Mouse (Mus musculus) yolk sac, embryonic 10.5 days (tissue): ENCODE measurements around the gene Akt1.

Experiments used
- DNase-seq: peaks from one replicate; pipeline ENCODE4 v3.0.0-alpha.2; 2017; ENCODE audit warnings: low spot score

Gene Akt1

DNA sequence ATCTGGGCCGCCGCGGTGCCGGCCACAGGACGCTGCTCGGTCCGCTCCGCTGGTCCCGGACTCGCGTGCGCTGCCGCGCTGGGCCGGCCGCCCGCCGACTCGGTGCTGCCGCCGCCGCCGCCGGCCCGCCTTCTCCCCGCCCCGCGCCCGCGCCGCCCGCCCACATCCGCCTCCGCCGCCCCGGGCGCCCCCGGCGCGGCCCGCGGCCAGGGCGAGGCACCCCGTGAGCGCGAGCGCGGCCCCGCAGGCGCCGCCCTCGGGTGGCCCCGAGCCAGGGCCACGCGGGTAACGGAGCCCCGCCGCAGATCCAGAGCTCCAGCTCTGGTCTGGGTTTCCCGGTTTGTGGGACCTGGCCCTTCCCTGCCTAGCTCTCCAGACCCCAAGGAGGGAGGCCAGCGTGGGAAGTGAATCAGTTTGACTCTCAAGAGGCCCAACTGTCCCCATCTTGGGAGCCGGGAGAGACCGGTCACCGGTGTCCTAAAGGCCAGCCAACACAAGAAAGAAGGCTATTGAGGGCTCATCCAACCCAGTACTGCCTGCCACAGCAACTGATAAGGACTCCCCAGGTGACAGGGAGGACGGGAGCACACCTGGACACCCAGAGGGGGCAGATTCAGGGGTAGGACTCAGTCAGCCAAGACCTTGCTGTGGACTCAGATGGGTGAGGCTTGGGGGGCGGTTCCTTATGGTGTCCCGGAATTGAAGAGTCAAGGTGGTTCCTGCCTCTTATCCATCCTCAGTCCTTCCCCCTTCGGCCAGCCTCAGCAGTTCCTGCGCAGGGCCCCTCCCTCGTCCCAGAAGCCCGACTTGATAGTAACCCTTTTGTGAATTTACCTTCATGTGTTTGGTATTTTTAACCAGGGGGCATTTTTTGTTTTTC lies at the start of gene Akt1:
Akt1 (minus strand) TSS at position 753 of the 880 bp plus-strand sequence.
- peak; percentile 86 for DNase-seq

DNA sequence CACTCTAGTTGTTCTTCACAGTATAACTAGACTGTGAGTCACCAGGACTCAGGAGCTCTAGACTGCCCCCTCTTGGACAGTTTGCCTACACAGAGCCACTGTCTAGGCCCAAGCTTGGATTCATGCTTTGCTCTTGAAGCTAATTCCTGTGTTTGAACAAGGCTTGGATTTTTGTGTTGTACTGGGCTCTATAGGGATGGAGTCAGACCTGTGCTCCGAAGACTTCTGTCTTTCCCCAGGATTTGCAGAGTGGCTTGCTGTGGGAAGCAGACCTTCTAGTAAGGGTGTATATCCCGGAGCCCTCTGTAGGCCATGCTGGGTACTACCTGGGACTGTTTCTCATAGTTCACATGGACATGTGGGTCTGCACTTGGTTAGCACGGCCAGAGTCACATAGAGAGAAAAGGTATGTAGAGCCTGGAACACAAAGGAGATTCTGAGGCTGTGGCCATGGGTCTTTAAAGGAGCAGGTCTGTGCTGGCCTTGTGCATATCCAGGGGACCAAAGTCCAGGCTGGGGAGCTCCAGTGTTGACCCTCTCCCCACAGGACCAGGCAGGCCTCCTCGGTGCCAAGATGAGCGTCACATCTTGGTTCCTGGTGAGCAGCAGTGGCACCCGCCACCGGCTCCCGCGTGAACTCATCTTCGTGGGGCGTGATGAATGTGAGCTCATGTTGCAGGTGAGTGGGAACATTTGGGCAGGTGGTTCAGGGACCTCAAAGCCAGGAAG lies 49.6 kb upstream of the Akt1 start:
- DNase-seq: peak; percentile 63

DNA sequence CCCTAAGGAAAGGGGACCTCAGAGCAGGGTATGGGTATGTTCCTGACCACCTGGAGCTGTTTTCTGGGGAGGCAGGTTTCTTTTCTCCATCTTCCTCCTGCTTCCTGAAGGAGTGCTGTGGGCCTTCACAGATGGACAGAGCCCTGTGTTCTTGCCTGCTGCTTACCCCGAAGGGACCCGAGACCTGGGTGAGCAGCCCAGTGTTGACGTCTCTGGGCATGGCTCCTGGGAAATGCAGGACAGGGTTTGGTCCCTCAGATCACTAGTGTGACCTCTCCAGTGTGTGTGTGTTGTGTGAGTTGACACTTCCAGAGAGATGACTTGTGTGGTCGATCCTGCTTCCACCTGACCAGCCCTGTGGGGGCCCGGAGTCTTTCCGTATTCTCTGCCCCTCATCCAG lies 48.8 kb upstream of the Akt1 start:
- DNase-seq: no peak

DNA sequence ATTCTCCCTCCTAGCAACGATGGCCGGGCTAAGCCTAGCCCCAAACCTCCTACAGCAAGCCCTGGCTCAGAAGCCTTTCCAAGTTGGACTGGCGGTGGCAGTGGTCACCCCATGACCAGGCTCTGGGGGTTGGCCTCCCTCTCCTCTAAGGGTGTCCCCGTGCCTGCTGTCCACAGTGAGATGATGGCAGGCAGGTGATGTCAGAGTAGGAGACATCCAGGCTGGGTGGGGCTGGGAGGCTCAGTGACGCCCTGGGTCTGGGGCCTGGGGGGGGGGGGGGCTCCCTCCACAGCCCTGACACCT lies 48.3 kb upstream of the Akt1 start:
- no peak for DNase-seq

- DNase-seq: peak; percentile 52
Observed at GRCm38 (mm10) chr12:112722240-112723027, 47.8 kb upstream of the Akt1 start.

GRCm38 (mm10) chr12:112721424-112722239 lies 46.9 kb upstream of the Akt1 start:
- peak; percentile 91 for DNase-seq

- DNase-seq: no peak
Observed at GRCm38 (mm10) chr12:112720890-112721423, 46.3 kb upstream of the Akt1 start.

DNA sequence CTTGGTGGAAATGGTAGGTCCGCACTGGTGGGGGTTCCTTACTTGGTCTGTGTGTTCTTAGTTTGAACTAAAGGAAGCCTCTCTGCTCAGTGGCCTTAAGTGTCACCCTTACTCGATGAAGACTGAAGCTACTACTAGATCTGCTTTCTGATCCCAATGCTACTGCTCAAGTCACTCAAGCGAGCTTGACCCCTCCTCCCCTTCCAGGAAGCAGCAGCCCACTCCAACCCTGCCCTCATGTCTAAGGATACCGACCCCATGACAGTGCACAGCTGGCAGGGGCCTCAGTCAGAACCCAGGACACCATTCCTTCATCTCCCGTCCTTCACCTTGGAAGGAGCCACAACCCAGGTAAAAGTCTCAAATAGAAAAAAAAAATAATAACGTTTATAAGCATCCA lies 45.5 kb upstream of the Akt1 start, which contains the start of gene Cep170b:
Cep170b (plus strand) TSS at position 240 of the 400 bp plus-strand sequence.
- DNase-seq: no peak

GRCm38 (mm10) chr12:112718995-112719394 lies 44.3 kb upstream of the Akt1 start:
- DNase-seq: no peak

GRCm38 (mm10) chr12:112717140-112717539 lies 42.5 kb upstream of the Akt1 start:
- no peak for DNase-seq

DNA sequence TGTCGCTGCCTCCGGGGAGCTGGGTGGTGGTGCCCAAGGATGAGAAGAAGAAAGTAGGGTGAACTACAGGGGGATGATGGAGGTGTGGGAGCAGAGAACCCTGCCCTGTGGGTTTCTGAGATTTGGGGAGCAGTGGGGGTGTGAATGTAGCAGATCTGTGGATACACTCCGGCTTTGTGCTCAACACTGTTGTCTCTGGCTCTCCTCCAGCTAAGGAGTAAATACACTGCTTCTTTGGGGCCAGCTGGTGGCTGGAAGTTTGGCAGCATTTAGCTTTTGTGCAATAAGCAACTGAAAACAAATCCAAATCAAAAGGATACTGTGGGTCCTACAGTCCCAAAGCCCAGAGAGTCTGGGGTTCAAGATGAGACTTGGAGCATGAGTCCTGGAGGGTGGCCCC lies 39.3 kb upstream of the Akt1 start:
- DNase-seq: no peak

DNA sequence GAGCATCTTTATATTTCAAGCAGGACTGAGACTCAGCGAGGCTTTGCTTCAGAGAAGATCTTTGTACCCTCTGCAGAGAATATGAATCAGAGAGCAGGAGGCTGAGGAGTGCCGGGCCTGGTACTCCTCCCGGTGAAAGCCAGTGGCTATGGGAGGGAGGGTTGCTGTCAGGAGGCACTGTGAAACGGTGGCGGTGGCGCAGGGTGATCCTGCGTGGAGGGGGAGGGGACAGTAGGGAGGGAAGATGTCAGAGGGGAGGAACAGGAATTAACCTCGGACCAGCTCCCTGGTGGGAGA lies 32.8 kb upstream of the Akt1 start:
- no peak for DNase-seq

DNA sequence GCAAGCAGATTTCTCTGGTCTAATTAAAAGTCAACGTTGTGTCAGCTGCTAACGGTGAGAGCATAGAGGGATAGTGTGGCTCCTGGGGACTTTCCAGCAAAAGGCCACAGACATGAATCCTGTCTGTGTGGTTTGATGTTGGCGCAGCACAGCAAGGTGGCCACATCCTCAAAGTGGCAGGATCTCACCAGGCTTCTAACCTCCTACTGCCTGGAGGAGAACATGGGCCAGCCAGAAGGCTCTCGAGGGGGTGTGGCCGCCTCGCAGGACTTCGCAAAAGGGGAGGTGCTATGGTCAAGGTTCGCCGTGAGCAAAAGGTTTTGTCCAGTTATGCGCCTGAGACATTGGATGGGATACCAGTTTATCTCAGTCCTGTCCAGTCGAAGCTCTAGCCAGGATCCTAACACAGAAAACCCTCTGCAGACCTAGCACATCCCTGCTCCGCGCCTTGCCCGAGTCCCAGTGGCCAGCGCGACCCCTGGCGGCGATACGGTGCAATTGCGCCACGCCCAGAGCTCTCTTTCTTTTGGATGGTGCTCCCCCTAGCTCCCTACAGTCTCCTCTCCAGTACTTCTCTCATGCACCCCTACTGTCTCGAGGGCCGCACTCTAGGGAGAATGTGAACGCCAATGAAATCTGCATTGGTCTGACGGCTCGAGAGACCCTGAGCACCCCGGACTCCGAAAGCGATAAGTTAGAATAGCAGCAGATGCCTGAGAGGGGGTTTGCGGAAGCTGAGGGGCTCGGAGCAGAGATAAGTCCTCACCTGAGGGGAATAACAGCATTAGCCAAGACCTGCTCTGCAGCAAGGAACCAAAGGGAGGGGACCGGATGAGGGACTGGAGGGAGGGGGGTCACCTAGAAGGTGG lies 32.3 kb upstream of the Akt1 start:
- DNase-seq: peak; percentile 76

DNA sequence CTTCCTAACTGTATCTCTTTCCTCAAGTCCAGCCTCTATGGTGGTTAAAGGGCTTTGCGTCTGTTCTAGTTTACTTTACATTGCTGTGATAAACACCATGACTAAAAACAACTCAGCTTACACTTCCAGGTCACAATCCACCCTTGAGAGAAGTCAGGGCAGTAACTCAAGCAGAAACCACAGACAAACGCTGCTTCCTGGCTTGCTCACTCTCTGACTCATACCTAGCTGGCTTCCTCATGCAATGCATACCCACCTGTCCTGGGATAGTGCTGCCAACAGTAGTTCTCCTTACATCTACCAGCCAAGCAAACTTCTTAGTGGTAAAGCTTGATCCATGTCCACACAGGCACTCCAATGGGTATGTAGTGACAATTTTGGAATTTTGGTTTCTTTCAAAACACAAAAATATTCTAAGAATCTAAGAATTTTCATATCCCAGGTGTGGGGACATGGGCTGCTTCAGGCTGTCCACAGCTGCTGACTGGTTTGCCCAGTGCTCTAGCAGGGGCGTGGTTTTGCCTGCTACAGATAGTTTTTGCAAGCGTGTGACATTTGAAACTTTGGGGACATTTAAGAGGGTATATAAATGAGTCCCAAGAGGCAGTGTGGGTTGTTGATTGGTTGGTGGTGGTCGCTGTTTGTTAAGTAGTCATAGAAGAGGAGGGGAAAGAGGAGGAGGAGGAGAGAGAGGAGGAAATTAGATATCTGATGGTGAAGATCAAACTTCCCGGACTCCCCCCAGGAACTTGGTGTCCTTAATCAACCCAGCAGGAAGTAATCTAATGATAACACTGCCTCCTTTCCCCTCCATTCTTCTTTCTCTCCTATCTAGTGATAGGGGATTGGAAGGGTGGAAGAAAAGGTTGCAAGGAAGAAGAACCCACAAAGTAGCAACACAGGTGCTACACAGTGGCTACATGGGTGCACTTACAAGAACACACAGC lies 28.0 kb upstream of the Akt1 start:
- no peak for DNase-seq

DNA sequence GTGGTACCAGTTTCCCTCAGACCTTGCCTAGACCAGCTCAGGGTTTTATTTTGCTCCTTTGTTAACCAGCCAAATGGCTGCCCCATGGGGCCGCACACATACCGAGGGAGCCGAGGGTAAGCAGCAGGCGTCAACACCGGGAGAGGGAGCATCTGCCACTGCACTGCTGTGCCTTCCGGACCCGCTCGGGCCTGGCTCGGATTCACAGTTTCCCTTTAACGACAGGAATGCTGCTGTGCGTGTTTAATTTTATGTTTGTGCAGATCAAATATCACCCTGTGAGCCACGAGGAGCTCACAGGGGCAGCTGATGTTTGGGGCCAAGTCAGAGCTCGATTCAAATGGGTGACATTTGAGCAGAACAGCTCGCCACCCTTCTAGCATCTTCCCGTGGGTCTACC lies 25.8 kb upstream of the Akt1 start:
- no peak for DNase-seq

GRCm38 (mm10) chr12:112696806-112697425 lies 22.2 kb upstream of the Akt1 start:
- no peak for DNase-seq

DNA sequence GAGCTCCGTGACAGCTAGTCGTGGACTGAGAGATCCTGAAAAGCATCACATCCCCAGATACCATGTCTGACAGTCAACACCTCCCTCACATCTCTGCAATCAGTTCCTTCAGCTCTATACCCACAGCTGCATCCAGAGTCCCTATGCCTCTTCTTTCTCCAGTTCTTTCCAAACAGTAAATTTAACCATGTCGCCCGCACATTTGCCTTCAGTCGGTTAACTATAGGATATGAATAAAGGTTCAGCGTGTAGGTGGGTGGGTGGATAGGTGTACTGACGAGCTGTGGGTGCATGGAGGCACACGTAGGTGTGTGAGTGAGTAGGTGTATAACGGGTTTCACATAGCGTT lies 19.4 kb upstream of the Akt1 start:
- DNase-seq: no peak

DNA sequence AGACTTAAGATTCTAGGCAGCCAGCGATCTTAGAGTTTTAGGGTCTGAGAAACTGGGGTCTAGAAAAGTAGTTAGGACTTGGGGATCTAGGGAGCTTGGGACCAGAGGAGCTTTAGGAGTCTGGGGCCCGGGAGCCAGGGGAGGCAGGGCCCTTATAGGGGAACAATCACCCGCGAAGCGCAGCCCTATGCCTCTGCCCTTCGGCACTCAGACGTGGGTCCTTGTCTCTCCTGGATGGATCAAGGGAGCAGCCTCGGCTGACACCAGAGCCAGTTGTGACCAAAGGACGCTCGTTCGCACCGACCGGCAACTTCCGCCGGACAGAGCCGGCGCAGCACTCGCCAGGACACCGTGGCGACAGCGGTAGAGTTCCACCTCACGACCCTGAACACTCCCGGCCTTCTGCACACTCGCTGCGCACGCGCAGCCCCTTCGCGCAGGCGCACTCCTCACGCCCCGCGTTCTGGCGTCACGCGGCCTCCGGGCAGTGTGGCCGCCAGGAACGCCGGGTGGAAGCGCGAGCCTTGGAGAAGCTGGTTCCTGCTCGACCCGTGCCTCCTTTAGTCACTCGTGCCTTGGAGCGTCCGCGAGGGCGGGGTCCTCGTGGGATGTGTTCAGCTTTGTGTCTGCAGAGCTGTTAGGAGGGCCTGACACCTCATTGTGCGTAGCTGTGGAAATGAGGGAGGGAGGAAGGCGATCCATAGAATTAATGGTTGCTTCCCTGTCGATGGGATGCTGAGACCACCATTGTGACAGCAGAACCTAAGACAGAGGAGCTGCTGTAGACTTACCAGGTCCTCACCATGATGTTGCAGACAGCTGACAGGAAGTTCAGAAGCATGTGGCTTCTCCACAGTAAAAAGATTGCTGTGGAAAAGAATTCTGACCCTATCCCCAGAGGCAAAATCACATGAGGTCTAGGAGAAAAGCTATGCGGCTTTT lies 18.8 kb upstream of the Akt1 start:
- DNase-seq: peak; percentile 89
